Mouse (Mus musculus): ENCODE results near the gene Ptprn.

DNA sequence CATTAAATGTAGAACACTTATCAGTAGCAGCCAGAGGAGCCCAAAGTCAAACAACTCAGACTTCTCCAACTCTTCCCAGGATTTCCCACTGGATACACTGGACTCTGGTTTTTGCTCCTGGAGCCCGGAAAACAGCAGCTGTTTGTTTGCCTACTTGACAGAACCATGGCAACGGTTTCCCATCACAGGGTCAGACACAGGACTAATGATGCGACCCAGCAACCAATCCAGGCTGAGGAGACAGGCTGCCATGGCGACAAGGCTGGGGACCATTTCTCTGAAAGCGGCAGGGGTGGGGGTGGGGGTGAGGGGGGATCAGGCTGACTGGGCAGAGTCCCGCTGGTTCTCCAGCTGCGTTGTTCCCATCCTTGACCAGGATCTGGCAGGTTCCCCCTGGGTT lies 25.1 kb upstream of the Ptprn start:
- TF ChIP-seq CTCF (IDR thresholded peaks at IDR 0.05; ENCODE audit: extremely low read depth, insufficient read depth, insufficient read length, insufficient replicate concordance) = no peak
- no peak for TF ChIP-seq POLR2A (IDR thresholded peaks at IDR 0.05; ENCODE audit: low read depth, low read length)
